Mouse (Mus musculus) left cerebral cortex, adult 11 months (tissue): ENCODE data around the gene Polh.

Experiments
- DNase-seq: peaks from one replicate; pipeline ENCODE4 v3.0.0; 2022; ENCODE audit warnings: low spot score

Gene Polh

GRCm38 (mm10) chr17:46202421-46203071 lies at the start of gene Polh, which contains the start of gene Xpo5:
Gene Polh (minus strand): TSS chr17:46202645.
Gene Xpo5 (plus strand): TSS chr17:46202782.
- peak; percentile 83 for DNase-seq

- no peak for DNase-seq
Observed at GRCm38 (mm10) chr17:46251174-46251573, 48.7 kb upstream of the Polh start.

GRCm38 (mm10) chr17:46248189-46248522 lies 45.7 kb upstream of the Polh start:
- no peak for DNase-seq

GRCm38 (mm10) chr17:46247512-46248188 lies 45.2 kb upstream of the Polh start, which contains the start of the genes Polr1c and Yipf3:
Gene Polr1c (minus strand): TSS chr17:46248054.
Gene Yipf3 (plus strand): TSS chr17:46248080.
- DNase-seq: peak; percentile 90

GRCm38 (mm10) chr17:46244579-46244978 lies 42.1 kb upstream of the Polh start:
- DNase-seq: no peak

- no peak for DNase-seq
Observed at GRCm38 (mm10) chr17:46243624-46244023, 41.2 kb upstream of the Polh start.

GRCm38 (mm10) chr17:46242993-46243392 lies 40.5 kb upstream of the Polh start:
- no peak for DNase-seq

- DNase-seq: no peak
Observed at GRCm38 (mm10) chr17:46242274-46242673, 39.8 kb upstream of the Polh start.

GRCm38 (mm10) chr17:46241471-46241870 lies 39.0 kb upstream of the Polh start:
- DNase-seq: no peak

- DNase-seq: no peak
Observed at GRCm38 (mm10) chr17:46239516-46240114, 37.2 kb upstream of the Polh start.

- no peak for DNase-seq
Observed at GRCm38 (mm10) chr17:46237480-46237879, 35.0 kb upstream of the Polh start.

GRCm38 (mm10) chr17:46237079-46237478 lies 34.6 kb upstream of the Polh start:
- no peak for DNase-seq

GRCm38 (mm10) chr17:46236067-46236466 lies 33.6 kb upstream of the Polh start:
- no peak for DNase-seq

GRCm38 (mm10) chr17:46227576-46227975 lies 25.1 kb upstream of the Polh start:
- DNase-seq: no peak

- DNase-seq: no peak
Observed at GRCm38 (mm10) chr17:46221601-46222000, 19.2 kb upstream of the Polh start.

- DNase-seq: no peak
Observed at GRCm38 (mm10) chr17:46210550-46210949, 8.1 kb upstream of the Polh start.

- no peak for DNase-seq
Observed at GRCm38 (mm10) chr17:46206676-46207075, 4.2 kb upstream of the Polh start.

GRCm38 (mm10) chr17:46203078-46203477 lies 633 bp upstream of the Polh start:
- peak; percentile 11 for DNase-seq

GRCm38 (mm10) chr17:46201151-46201550 lies 1.3 kb downstream of the Polh start:
- DNase-seq: no peak

GRCm38 (mm10) chr17:46188829-46189228 lies 13.6 kb downstream of the Polh start:
- DNase-seq: no peak

GRCm38 (mm10) chr17:46182273-46182672 lies 20.2 kb downstream of the Polh start:
- no peak for DNase-seq

GRCm38 (mm10) chr17:46170538-46170937 lies 31.9 kb downstream of the Polh start:
- no peak for DNase-seq

- DNase-seq: no peak
Observed at GRCm38 (mm10) chr17:46168768-46169167, 33.7 kb downstream of the Polh start.
